Mouse (Mus musculus): ENCODE measurements around the gene Cep295. TPM values are rescaled to one million over a fixed set of nuclear protein-coding genes. Genes with fewer than 3 reads are reported as not detected.

Gene Cep295
- total RNA-seq, 2 experiments from 2014 or later, result 5.7 to 7.5 TPM

GRCm38 (mm10) chr9:15273981-15274380 lies 83.6 kb downstream of the Cep295 start:
- intact Hi-C loops (cut with DNase I), result no loop called here
- no peak for DNase-seq

Small RNA genes lying within 50 kb of the gene (microRNA-seq; reads per million reads assigned to microRNA genes)
- gene Gm49349 (ENCODE audit: borderline number of aligned reads in 2 of 2) (0 reads per million in 2 experiments), gene mmu-mir-7650 (ENCODE audit: borderline number of aligned reads in 2 of 2) (0 reads per million in 2 experiments)

Other genes starting within 250 kb of the Cep295 start
- gene Hephl1, start 245.7 kb downstream of the Cep295 start, total RNA-seq (2021), result under 1 TPM; 0.08 to 0.16 TPM
- under 1 TPM; 0.19 to 0.38 TPM for gene Vstm5, start 118.7 kb downstream of the Cep295 start, total RNA-seq (2021)
- 10 to 100 TPM; 15.0 to 17.9 TPM for gene Med17, start 77.9 kb downstream of the Cep295 start, total RNA-seq (2021)
- gene Taf1d, start 51.6 kb downstream of the Cep295 start, total RNA-seq (2021), result 10 to 100 TPM; 26.0 to 29.1 TPM
- gene 4931406C07Rik, start 51.3 kb downstream of the Cep295 start, total RNA-seq (2021), result 1 to 10 TPM; 6.1 to 6.5 TPM
- gene Smco4, start 135.6 kb upstream of the Cep295 start, total RNA-seq (2021), result 10 to 100 TPM; 22.2 to 24.0 TPM